Mouse (Mus musculus) c-Kit-positive CD71-positive TER-119-negative erythroid progenitor cells, embryonic 14.5 days (primary cell): Measurements from ENCODE around the gene Cd248.
"Not testable (repeated sequence)": the region's sequence is repeated elsewhere in the genome, so short reads cannot be mapped to it uniquely, and the experiment has no call there.

Experiments used
- DNase-seq: peaks from one replicate; pipeline ENCODE4 v3.0.0-alpha.2; 2013; ENCODE audit warnings: low read depth

The Cd248 gene

DNA sequence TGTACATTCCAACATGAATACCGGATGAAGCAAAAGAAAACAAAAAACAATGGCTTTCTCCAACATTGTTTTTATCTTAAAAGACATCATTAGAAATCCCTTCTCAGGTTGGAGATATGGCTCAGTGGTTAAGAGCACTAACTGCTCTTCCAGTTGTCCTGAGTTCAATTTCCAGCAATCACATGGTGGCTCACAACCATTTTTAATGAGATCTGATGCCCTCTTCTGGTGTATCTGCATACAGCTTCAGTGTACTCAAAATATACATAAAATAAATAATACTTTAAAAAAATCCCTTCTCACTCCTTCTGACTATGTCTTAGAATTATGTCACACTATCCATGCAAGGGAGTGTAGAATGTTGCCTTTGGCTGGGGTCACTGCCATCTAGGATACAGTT lies 11.4 kb downstream of the Cd248 start:
- no peak for DNase-seq

DNA sequence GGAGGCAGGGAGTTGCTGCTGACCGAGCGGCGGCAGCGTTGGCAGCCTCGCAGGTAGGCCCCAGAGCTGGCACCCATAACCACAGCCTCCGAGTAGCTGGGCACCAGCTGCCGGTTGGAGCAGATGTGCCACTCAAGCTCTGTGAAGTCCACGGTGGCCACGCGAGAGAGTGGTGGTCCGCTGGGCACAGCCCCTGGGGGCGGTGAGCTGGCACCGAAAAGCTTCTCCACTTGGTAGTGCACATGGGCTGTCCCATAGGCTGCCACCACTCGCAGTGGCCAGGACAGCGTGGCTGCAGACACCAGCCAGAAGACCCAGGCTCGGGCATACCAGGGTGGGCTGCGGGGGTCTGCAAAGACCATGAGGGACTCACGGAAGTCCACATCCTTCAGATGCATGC lies 14.1 kb downstream of the Cd248 start:
- no peak for DNase-seq

DNA sequence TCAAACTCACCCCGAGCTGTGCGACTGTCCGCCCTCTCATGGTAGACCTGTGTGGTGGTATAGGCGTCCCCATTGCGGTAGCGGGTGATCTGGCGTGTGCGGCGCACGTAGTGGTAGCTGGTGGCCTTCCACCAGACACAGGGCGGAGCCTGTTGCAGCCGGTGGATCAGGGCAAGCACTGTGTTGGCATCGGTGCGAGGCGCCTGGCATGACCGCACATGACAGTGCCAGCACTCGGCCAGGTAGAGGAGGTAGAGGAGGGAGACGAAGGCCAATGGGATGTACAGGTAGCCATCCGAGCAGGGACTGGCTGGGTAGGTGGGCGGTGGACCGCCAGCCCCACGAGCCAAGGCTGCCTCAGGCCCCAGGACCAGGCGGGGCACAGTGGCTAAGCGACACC lies 14.7 kb downstream of the Cd248 start:
- no peak for DNase-seq

- DNase-seq: no peak
Observed at GRCm38 (mm10) chr19:5083961-5084833, 16.3 kb downstream of the Cd248 start.

DNA sequence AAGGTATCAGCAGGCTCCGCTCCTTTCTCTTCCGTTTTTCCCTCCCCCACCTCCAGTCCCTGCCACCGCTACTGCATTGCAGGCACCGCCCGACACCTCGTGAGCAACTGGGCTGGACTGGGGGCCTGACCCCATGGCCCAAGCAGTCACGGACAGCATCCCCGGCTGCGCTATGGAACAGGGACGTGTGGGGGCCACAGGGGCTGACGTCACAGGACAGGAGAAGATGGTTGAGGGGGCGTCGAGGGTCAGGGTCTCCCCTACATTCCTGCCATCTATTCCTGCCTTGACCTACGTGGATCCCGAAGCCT lies 16.9 kb downstream of the Cd248 start:
- DNase-seq: no peak

DNA sequence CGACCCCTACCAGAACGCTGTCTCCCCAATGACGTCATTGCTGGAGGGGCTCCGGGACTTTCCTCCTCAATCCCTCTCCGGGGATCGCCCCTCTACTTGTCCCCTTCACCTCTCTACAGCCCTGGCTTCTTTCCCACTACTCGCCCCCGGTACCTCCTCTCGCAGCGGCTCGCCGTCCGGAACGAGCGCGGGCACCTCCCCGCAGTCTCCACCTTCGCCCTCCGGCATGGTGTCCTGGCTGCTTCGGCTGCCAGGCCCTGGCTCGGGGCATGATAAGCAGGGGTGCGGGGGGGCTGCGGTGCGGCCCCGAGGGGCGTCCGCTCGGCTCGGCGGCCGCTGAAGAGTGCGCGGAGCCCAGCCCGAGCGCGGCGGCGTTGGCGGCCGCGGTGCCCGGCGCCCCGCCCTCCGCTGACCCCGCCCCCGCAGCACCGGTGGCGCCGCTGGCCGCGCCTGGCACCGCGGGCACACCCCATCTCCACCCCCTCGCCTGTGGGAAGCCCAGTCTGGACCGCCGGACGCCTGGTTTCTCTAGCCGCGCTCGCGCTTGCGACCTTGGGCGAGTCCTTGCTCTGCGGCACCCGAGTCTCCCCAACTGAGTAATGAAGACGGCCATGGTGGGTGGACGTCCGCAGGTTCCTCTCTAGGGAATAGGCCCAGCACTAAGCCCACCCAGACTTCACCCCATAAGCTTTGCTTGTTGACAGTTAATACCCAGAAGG lies 17.4 kb downstream of the Cd248 start, which contains the start of gene Tmem151a:
TSS of gene Tmem151a (minus strand) at position 387 of the 719 bp plus-strand sequence.
- no peak for DNase-seq

DNA sequence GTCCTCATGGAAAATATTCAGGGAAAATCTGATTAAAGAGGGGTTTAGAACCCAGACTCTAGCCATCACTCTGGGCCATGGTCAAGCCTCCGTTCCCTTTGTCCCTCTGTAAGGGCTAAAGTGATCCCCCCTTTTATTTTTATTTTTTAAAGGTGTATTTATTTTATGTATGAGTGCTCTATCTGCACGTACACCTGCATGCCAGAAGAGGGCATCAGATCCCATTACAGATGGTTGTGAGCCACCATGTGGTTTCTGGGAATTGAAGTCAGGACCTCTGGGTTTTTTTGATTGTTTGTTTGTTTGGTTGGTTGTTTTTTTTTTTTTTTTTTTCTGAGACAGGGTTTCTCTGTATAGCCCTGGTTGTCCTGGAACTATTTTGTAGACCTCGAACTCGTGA lies 18.7 kb downstream of the Cd248 start:
- not testable (repeated sequence) for DNase-seq

DNA sequence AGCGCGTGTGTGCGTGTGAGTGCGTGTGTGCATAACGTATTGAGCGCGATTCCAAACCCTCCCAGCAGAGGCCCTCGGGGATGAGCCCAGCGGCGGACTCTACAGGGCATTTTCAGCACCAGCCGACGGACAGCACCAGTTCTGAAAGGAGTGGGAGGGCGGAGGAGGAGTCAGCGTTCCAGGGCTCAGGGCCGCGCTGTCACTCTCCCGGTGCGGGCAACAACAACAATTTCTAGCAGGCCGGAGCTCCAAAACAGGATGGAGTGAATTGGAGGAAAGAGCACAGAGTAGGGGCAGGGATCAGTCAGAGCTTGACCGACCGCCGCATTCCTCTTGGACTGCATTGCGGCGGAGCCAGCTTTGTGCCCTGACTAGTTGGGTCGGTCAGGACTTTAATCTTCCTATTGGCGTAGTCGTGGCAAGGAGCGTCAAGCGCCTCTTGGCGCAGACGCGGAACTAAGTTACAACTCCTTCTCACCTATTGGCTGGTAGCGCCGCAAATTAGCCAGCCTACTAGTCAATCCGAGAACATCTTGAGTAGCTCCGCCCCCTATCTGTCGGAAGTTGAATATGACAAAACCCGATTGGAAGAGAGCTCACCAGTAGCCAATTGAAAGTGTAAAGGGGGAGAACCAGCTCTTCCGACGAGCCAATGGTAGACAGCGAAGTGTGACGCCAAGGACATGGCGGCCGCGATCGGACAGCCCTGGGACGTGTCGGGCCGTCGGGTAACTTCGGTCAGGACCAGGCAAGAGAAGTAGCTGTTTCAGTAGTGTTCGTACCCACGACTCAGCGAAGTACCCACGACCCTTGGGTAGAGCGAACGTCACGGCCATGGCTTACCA lies 20.2 kb downstream of the Cd248 start, which contains the start of gene Yif1a:
TSS of gene Yif1a (plus strand) at position 655 of the 845 bp plus-strand sequence.
- DNase-seq: peak; percentile 98

DNA sequence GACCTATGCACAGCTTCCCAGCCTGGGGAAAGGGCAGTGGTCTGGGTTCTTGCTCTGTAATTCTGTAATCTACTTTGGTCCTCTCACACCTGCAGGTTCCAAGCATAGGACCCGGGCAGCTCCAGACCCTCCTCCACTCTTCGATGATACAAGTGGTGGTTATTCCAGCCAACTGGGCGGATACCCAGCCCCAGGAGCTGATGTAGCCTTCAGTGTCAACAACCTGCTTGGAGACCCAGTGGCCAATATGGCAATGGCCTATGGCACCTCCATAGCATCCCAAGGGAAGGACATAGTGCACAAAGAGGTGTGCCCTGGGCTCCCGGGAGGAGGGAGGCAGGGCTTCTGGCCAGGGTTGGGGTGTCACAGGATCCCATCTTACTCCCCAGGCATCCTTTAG lies 21.4 kb downstream of the Cd248 start:
- no peak for DNase-seq

DNA sequence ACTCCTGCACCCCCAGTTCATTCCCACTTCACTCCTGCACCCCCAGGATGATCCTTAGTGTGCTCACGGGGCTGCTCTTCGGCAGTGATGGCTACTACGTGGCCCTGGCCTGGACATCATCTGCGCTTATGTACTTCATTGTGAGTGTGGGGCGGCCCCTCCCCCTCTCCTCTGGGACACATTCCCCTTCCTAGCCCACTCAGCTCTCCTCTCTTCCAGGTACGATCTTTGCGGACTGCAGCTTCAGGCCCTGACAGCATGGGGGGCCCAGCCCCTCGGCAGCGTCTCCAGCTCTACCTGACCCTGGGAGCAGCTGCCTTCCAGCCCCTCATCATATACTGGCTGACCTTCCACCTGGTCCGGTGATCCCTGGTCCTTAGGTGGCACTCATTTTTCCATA lies 24.2 kb downstream of the Cd248 start:
- no peak for DNase-seq

DNA sequence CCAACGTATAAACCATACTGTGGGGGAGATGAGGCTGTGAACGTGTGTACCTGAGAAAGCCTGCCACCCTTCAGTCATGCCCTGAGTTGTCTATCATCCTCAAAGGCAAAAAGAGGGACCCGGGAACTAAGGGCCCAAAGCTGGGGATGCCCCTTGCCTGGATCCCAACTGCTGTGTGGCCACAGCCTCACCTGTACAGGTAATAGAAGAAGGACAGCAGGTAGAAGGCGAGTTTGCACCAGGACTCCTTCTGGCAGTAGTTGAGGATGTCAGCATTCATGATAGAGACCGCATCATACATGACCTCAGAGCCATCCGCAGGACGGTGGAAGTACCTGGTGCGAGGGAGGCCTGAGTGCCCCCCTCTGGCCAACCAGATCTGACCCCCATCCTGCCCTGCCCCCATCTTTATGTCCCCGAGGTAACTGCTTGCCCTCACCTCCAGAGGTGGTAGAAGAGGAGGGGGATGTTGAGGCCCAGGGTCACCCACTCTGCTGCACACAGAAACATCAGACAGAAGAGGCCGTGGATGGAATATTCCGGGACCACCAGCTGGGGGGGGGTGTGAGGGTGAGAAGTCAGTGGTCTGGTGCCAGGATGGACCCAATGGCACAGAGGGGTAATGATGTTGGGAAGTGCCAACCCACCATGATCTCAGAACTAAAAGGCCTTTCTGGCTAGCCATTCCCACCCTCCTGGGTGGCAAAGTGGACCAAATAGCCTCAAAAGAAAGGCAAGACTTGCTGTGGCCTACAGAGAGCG lies 25.8 kb downstream of the Cd248 start:
- DNase-seq: no peak

DNA sequence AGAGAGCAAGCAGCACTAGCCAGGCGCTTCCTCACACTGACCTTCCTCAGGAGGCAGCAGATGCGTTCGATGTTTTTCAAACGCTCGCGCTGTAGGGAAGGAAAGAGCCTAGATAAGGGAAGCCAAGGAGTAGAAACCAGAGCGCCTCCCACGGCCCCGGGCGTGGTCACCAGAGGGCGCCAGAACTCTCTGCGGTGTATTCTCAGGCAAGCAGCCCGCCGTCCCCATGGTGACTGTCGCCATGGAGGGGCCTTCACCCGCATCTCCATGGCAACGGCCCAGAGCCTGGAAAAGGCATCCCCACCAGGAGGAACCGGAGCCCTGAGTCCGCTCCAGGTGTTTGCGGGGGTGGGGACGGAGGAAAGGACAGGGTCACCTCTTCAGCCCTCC lies 26.4 kb downstream of the Cd248 start:
- peak; percentile 90 for DNase-seq

DNA sequence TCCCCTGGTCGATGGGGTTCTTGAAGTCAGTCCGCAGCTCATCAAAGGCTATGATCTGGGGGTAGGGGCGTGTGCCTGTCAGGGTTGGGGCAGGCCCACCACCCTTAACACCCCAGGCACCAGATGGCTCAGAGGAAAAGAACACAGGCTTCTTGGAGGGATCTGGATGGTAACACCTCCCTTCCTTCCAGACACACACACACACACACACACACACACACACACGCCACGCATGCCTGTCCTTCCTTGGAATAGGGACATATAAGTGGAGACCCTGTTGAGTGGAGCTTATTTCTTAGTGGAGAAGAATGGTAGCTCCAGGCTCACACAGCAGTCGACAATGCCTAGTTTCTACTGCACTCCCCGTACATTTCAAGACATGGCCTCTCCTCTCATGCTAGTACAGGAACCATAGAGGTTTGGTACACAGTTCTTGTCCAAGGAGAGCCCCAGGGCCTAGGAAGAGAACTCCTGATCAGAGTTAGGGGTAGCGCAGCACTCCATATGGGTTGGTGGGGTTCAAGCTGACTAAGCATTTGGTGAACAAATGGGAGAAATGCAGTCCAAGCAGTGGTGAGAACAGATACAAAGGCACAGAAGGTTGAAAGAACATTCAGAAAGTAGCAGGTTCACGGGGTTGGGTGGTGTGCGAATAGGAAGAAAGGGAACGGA lies 27.0 kb downstream of the Cd248 start:
- no peak for DNase-seq

GRCm38 (mm10) chr19:5095887-5096474 lies 28.1 kb downstream of the Cd248 start:
- DNase-seq: no peak

DNA sequence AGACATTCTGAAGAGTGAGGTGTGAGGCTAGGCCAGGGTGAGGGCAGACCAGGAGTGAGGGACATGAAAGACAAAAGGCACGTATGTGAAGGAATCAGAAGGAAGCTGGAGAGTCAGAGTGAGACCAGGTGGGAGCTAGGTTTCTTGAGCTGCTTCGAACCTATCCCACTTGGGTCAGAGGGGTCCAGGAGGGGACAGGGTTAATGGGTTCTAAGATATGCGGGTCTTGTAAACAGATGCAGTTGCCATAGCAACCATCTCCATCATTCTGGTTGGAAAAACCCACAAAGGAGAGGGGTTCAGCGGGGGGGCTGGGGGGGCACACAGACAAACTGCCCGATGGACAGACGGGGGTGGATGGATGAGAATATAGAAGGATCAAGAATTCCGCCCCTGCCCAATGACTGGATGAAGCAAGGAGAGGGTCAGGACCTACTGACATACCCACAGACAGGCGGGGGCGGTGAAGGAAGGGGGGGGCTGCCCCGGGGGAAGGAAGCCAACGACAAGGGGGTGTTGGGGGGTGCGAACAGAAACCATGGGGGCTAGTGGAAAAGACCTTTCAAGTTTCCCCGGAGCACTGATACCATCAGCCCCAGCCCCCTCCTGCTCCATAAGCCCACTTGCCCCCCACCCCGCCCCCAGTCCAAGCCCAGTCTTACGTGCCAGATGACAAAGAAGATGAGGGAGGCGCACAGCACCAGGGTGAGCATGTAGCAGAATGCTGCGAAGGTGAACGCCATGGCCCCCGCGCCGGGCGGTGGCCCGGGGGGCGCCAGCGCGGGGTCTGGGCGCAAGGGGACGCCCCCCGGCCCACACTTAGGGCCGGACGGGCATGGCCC lies 29.9 kb downstream of the Cd248 start:
- no peak for DNase-seq

DNA sequence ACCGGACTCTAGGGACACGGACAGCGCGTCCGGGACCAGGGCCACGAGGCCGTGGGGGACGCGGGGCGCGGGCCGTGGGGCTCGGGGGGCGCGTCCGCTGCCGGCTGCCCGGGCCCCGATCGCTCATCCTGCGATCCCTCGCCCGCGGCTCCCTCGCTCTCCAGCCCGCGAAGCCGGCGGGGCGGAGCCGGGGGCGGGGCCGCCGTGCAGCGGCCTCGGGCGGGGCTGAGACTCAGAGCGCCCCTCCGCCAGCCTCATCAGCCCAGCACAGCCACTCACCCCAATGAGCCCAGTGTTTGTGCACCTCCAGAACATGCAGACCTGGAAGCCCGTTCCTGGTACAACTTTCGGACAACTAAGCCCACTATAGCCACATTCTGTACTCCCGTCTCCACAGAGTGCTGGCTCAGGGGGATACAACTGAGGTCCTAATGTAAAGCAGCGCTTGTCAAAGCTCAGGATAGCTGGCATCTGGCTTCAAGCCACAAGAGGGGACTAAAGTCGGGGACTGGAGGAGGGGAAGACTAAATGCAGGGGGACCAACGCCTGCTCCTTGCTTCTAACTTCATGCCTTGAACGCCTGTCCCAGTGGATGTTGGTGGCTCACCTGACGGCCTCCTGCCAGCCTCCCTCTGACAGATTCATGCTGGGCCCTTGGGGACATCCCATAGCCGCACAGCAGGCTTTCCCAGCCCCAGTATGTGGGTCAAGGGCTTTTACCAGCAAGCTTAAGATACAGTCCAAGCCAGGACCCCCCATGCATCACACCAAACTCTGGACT lies 30.7 kb downstream of the Cd248 start, which contains the start of gene Cnih2:
TSS of gene Cnih2 (minus strand) at position 159 of the 781 bp plus-strand sequence.
- DNase-seq: no peak

- DNase-seq: no peak
Observed at GRCm38 (mm10) chr19:5106074-5106473, 38.2 kb downstream of the Cd248 start.

GRCm38 (mm10) chr19:5106731-5107191 lies 38.9 kb downstream of the Cd248 start, which contains the start of gene Rab1b:
Gene Rab1b, minus strand, starts transcription at chr19:5107072.
- peak; percentile 97 for DNase-seq
